Mouse (Mus musculus): Measurements from ENCODE around the gene Dab1. TPM values are rescaled to one million over a fixed set of nuclear protein-coding genes. Genes with fewer than 3 reads are reported as not detected.
A peak's percentile ranks its signal among the peaks of the same experiment; 100 is the strongest.

The Dab1 gene
- polyA plus RNA-seq, 1 experiment from 2014 or later, result 1.3 TPM

DNA sequence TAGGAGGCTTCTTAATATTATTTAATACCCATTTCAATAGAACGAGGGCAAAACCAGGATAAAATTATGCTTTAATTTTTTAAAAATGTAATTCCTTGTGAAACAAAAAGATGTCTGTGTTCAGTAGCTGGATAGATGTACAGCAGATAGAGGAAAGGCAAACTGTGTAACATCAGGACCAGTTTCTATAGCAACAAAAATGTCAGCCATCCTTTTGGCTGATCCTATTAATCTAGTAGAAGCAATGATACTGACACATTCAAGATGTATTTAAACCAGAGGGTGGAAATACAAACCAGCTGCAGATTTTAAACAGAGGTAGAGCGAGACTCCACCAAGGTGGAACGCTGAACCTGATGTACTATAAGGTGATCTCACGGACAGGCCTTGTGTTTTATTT, 393.0 kb downstream of the Dab1 start:
- no peaks in the 10 kb centered on the region for H3K36me3 ChIP-seq (ENCODE audit: control insufficient read depth, insufficient read depth)
- 63% methylated on average over 4 of the region's 4 CpGs for WGBS (ENCODE audit: insufficient replicate concordance)
- H3K9ac ChIP-seq (ENCODE audit: low read depth, low read length), result no peak overlapping the region
- no peak overlapping the region for H3K4me3 ChIP-seq (ENCODE audit: low read depth, low read length)
- H3K4me2 ChIP-seq (ENCODE audit: low read depth, low read length), result no peak overlapping the region
- no peaks in the 10 kb centered on the region for H3K4me1 ChIP-seq (ENCODE audit: control insufficient read depth, low read depth, low read length)
- no peaks in the 10 kb centered on the region for H3K27me3 ChIP-seq (ENCODE audit: control insufficient read depth, insufficient read depth, low read depth, low read length)
- H3K27ac ChIP-seq (ENCODE audit: low read length), result no peak overlapping the region
- no peaks in the 10 kb centered on the region for H3K9me3 ChIP-seq (replicated peaks; ENCODE audit: control insufficient read depth, low read length)
- ATAC-seq (ENCODE audit: low read depth), result no peak

DNA sequence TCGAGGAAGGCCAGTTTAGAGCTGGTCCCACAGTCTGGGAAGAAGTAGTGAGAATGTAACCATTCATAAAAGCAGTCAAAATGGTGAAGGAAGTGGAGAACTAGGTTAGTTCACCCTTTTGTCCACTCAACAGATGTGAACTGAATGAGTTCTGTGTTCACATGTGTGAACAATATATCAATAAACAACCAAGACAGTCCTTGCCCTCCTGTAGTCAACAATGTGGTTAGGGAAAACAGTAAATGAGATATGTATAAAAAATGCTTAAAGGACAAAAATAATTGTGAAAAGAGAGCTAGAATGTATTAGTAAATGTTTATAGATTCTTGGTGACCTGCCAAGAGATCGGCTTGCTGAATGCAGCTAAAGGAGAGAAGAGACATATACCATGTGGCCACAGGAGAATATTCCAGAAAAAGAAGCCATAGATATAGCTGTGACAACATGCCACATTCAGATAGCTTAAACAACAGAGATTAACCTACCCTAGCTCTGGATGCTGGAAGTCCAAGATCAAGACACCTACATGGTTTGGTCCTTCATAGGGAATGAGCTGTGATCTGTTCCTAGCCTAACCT, 406.0 kb downstream of the Dab1 start:
- no peak for ATAC-seq (ENCODE audit: low read depth)
- H3K4me2 ChIP-seq (ENCODE audit: low read depth, low read length), result no peak overlapping the region
- WGBS (ENCODE audit: insufficient replicate concordance), result 27% methylated on average over 2 of the region's 2 CpGs

DNA sequence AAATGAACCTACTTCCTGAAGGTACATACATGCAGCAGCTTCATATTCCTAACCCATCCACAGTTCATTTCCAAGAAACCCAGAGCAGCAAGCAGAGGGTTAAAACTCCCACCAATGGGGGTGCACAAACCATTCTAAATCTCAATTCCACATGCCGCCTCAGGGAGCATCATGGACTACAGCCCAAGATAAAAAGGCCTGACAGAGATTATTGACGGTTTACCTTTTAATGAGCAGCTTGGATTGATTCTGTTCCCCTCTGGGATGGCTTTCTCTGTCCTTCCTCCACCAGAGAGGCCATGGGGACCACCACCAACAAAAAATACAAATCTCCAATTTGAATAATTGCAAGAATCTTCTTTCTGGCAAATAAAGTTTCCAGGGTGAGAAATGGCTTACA, 407.7 kb downstream of the Dab1 start:
- H3K9me3 ChIP-seq (replicated peaks; ENCODE audit: control insufficient read depth, low read length), result no peaks in the 10 kb centered on the region
- 42% methylated on average over 2 of the region's 2 CpGs for WGBS (ENCODE audit: insufficient replicate concordance)
- H3K4me3 ChIP-seq (ENCODE audit: low read depth, low read length), result no peak overlapping the region
- no peak overlapping the region for H3K4me2 ChIP-seq (ENCODE audit: low read depth, low read length)
- H3K27me3 ChIP-seq (ENCODE audit: control insufficient read depth, insufficient read depth, low read depth, low read length), result no peaks in the 10 kb centered on the region
- H3K9ac ChIP-seq (ENCODE audit: low read depth, low read length), result no peak overlapping the region
- H3K4me1 ChIP-seq (ENCODE audit: control insufficient read depth, low read depth, low read length), result no peaks in the 10 kb centered on the region
- no peak for ATAC-seq (ENCODE audit: low read depth)
- no peaks in the 10 kb centered on the region for H3K36me3 ChIP-seq (ENCODE audit: control insufficient read depth, insufficient read depth)
- H3K27ac ChIP-seq (ENCODE audit: low read length), result no peak overlapping the region

More for the DNA sequence above, 406.0 kb downstream of the Dab1 start:
- no peak overlapping the region for H3K4me3 ChIP-seq (ENCODE audit: low read depth, low read length)
- H3K27ac ChIP-seq (ENCODE audit: low read length), result no peak overlapping the region
- H3K27me3 ChIP-seq (ENCODE audit: control insufficient read depth, insufficient read depth, low read depth, low read length), result no peaks in the 10 kb centered on the region
- no peaks in the 10 kb centered on the region for H3K9me3 ChIP-seq (replicated peaks; ENCODE audit: control insufficient read depth, low read length)
- no peaks in the 10 kb centered on the region for H3K36me3 ChIP-seq (ENCODE audit: control insufficient read depth, insufficient read depth)
- no peak overlapping the region for H3K9ac ChIP-seq (ENCODE audit: low read depth, low read length)
- H3K4me1 ChIP-seq (ENCODE audit: control insufficient read depth, low read depth, low read length), result no peaks in the 10 kb centered on the region

DNA sequence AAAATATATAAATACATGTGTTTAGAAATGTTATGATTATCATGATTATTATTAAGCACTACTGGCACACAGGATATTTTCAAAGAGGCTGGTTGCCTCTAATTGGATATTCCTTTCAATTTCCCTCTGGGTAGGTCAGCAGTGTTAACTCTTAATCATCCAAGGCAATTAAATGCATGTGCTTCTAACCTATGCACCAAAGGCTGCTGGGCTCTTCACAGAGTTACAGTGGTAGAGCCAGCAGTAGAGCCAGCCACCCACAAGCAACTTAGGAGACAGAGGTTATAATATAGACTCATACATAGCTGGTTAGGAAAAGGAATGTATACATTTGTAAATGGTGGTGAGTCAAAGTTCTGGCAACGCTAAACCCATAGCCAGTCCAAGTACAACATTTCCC, 408.1 kb downstream of the Dab1 start:
- Histone ChIP-seq H3K9me3 (replicated peaks; ENCODE audit: control insufficient read depth, low read length) (no peaks in the 10 kb centered on the region), H3K4me1 (ENCODE audit: control insufficient read depth, low read depth, low read length) (no peaks in the 10 kb centered on the region), H3K27ac (ENCODE audit: low read length) (no peak overlapping the region), H3K4me3 (ENCODE audit: low read depth, low read length) (no peak overlapping the region), H3K9ac (ENCODE audit: low read depth, low read length) (no peak overlapping the region), H3K27me3 (ENCODE audit: control insufficient read depth, insufficient read depth, low read depth, low read length) (no peaks in the 10 kb centered on the region), H3K36me3 (ENCODE audit: control insufficient read depth, insufficient read depth) (no peaks in the 10 kb centered on the region), H3K4me2 (ENCODE audit: low read depth, low read length) (no peak overlapping the region)
- WGBS (ENCODE audit: insufficient replicate concordance), result 75% methylated on average over 1 of the region's 1 CpGs
- no peak for ATAC-seq (ENCODE audit: low read depth)

DNA sequence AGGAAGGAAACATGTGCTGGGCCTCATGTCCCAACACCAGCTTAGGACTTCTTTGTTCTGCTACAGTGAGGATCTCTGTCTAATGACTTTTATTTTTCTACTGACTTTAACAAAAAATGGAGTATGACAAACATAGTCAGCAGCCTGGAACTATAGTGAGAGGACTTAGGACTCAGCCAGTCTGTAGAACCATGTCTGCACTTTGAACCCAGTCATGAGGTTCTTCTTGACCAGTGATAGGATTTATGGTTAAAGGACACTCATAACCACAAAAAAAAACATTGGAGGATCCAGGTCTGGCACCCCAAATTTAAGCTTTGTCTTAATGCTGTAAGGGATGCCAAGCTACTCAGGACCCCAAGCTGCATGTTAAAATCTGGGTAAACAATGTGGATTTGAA, 416.9 kb downstream of the Dab1 start:
- Histone ChIP-seq H3K27me3 (ENCODE audit: control insufficient read depth, insufficient read depth, low read depth, low read length) (no peaks in the 10 kb centered on the region), H3K4me1 (ENCODE audit: control insufficient read depth, low read depth, low read length) (no peaks in the 10 kb centered on the region), H3K9me3 (replicated peaks; ENCODE audit: control insufficient read depth, low read length) (no peaks in the 10 kb centered on the region), H3K27ac (ENCODE audit: low read length) (no peak overlapping the region), H3K9ac (ENCODE audit: low read depth, low read length) (no peak overlapping the region), H3K4me3 (ENCODE audit: low read depth, low read length) (no peak overlapping the region), H3K36me3 (ENCODE audit: control insufficient read depth, insufficient read depth) (no peaks in the 10 kb centered on the region), H3K4me2 (ENCODE audit: low read depth, low read length) (no peak overlapping the region)
- ATAC-seq (ENCODE audit: low read depth), result no peak

DNA sequence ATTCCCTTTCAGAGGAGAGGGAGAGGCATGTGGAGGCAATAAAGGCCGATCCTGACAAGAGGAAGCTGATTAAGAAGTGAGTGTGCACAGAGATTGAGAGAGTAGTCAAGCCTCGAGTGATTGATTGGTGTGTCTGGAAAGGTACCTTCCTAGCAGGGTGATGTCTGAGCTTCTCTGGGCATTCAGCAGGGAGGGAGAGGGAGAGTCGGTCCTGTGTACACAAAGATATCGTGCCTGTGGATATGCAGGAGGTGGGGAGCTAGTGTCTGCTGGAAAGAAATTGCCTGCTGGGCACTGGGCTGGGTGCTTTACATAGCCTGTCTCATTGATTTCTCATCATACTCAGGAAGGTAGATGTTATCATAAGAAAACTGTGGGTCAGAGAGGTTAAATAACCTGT, 420.4 kb downstream of the Dab1 start:
- no peak overlapping the region for H3K4me3 ChIP-seq (ENCODE audit: low read depth, low read length)
- H3K9me3 ChIP-seq (replicated peaks; ENCODE audit: control insufficient read depth, low read length), result no peaks in the 10 kb centered on the region
- no peak overlapping the region for H3K4me2 ChIP-seq (ENCODE audit: low read depth, low read length)
- H3K4me1 ChIP-seq (ENCODE audit: control insufficient read depth, low read depth, low read length), result no peaks in the 10 kb centered on the region
- no peaks in the 10 kb centered on the region for H3K27me3 ChIP-seq (ENCODE audit: control insufficient read depth, insufficient read depth, low read depth, low read length)
- H3K27ac ChIP-seq (ENCODE audit: low read length), result no peak overlapping the region
- H3K9ac ChIP-seq (ENCODE audit: low read depth, low read length), result no peak overlapping the region
- no peak for ATAC-seq (ENCODE audit: low read depth)
- WGBS (ENCODE audit: insufficient replicate concordance), result 28% methylated on average over 4 of the region's 4 CpGs
- H3K36me3 ChIP-seq (ENCODE audit: control insufficient read depth, insufficient read depth), result no peaks in the 10 kb centered on the region

DNA sequence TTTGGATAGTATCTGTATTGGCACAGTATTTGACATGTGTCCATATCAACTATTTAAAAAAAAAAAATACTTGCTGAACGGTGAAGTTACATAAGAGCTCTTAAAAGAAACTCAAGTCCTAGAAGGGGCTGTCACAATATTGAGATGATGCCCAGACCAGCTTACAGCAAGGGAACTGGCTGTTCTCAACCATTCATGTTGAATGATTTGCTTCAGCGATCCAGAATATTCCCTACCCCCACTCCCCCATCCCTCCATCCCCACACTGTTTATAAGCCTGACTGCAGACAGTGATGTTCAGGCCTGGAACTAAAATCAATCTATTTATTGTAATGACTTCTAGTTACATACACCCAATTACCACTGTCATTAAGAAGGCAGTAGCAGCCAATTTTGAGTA, 424.3 kb downstream of the Dab1 start:
- no peaks in the 10 kb centered on the region for H3K36me3 ChIP-seq (ENCODE audit: control insufficient read depth, insufficient read depth)
- no peak overlapping the region for H3K4me3 ChIP-seq (ENCODE audit: low read depth, low read length)
- H3K4me1 ChIP-seq (ENCODE audit: control insufficient read depth, low read depth, low read length), result no peaks in the 10 kb centered on the region
- no peak overlapping the region for H3K27ac ChIP-seq (ENCODE audit: low read length)
- H3K9me3 ChIP-seq (replicated peaks; ENCODE audit: control insufficient read depth, low read length), result no peaks in the 10 kb centered on the region
- H3K9ac ChIP-seq (ENCODE audit: low read depth, low read length), result no peak overlapping the region
- WGBS (ENCODE audit: insufficient replicate concordance), result 60% methylated on average over 2 of the region's 2 CpGs
- ATAC-seq (ENCODE audit: low read depth), result no peak
- no peak overlapping the region for H3K4me2 ChIP-seq (ENCODE audit: low read depth, low read length)
- H3K27me3 ChIP-seq (ENCODE audit: control insufficient read depth, insufficient read depth, low read depth, low read length), result no peaks in the 10 kb centered on the region

DNA sequence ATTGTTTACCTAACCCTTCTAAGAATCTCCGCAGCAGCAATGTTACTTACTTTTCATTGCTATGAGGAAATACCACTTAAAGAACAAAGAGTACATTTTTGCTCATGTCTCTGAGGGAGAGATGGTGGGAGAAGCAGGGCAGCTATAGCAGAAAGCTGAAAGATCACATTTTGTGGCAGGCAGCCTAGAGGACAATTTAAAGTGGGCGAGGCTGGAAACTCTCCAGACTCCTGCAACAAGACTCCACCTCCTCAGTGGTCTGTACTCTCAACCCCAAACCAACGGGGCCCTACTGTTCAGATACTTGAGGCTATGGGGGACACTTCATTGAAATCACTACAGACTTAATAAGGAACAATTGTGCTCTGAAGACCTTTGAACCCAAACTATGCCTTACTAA, 425.5 kb downstream of the Dab1 start:
- no peaks in the 10 kb centered on the region for H3K36me3 ChIP-seq (ENCODE audit: control insufficient read depth, insufficient read depth)
- H3K4me3 ChIP-seq (ENCODE audit: low read depth, low read length), result no peak overlapping the region
- no peak overlapping the region for H3K4me2 ChIP-seq (ENCODE audit: low read depth, low read length)
- no peak overlapping the region for H3K27ac ChIP-seq (ENCODE audit: low read length)
- H3K4me1 ChIP-seq (ENCODE audit: control insufficient read depth, low read depth, low read length), result no peaks in the 10 kb centered on the region
- no peak for ATAC-seq (ENCODE audit: low read depth)
- H3K9me3 ChIP-seq (replicated peaks; ENCODE audit: control insufficient read depth, low read length), result no peaks in the 10 kb centered on the region
- no peak overlapping the region for H3K9ac ChIP-seq (ENCODE audit: low read depth, low read length)
- H3K27me3 ChIP-seq (ENCODE audit: control insufficient read depth, insufficient read depth, low read depth, low read length), result no peaks in the 10 kb centered on the region
- 36% methylated on average over 3 of the region's 3 CpGs for WGBS (ENCODE audit: insufficient replicate concordance)

DNA sequence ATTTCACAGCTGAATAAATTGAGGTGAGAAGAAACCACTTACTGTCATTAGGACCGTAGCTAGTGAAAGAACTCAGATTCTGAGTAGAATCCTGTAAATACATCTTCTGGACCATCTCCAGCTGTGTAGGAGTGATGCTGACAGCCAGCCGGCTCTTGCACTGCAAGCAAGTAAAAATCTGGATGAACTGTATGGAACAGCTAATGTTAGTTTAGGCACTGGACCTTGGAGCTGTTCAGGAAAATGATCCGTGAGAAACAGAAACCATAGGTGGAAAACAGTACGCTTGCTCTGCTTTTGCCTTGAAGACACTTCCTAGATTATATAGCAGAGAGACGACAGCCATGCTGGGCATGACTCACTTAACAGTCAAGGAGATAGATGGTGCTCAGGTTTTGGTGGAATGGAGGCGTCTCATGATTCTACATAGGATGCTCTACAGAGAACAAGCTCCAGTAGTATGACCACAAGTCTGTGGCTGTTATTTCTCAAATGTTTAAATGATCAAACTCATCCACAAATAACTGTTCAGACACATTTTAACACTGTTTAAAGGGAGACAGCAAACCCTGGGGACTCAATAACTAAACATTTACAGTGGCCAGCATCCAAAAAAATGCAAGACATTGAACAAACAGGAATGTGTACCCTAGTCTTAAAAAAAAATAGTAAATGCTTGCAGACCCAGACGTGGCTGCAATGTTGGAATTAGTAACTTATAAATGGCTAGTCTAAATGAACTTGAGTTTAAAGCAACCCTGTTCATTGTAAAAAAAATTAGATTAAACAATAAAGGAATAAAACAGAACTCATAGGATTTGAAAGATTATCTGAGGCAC, 429.0 kb downstream of the Dab1 start:
- Histone ChIP-seq H3K27me3 (ENCODE audit: control insufficient read depth, insufficient read depth, low read depth, low read length) (no peaks in the 10 kb centered on the region), H3K9ac (ENCODE audit: low read depth, low read length) (no peak overlapping the region), H3K4me3 (ENCODE audit: low read depth, low read length) (no peak overlapping the region), H3K36me3 (ENCODE audit: control insufficient read depth, insufficient read depth) (no peaks in the 10 kb centered on the region), H3K4me2 (ENCODE audit: low read depth, low read length) (peak overlapping the region; percentile 36), H3K9me3 (replicated peaks; ENCODE audit: control insufficient read depth, low read length) (no peaks in the 10 kb centered on the region), H3K27ac (ENCODE audit: low read length) (peak overlapping the region; percentile 57; the same call in 1 of the 2 replicates), H3K4me1 (ENCODE audit: control insufficient read depth, low read depth, low read length) (no peaks in the 10 kb centered on the region)
- WGBS (ENCODE audit: insufficient replicate concordance), result 48% methylated on average over 7 of the region's 7 CpGs
- peak; percentile 77 for ATAC-seq (ENCODE audit: low read depth)

Data from liver, embryonic 16.5 days (tissue).